9 mouse cellular contexts compared by ENCODE assay signal in genomic region chr14:74867076-74868042, GRCm38 (mm10).
DNase-seq lines count a peak whose midpoint lies in the region; ATAC-seq and TF ChIP-seq lines count a peak whose summit lies in the region.
"Had no signal": no experiment of that assay in that cellular context is flagged by ENCODE, and none has a peak within 500 bp of the region (broad histone marks: within the 10 kb centered on the region; RNA-seq: fewer than 3 reads in every experiment).

No protein-coding gene starts in this region.

- H3K4me2 ChIP-seq in kidney, embryonic 14.5 days (replicated peaks; ENCODE audit: low read depth, low read length): peak overlapping the region; percentile 17; the same call in 1 of the 2 replicates
- peak overlapping the region; percentile 42 for H3K4me2 ChIP-seq in hindbrain, embryonic 13.5 days
- H3K4me2 ChIP-seq in midbrain, postnatal 0 days (ENCODE audit: low read depth, low read length, poor library complexity, severe bottlenecking): peak overlapping the region; percentile 37

- no peaks in the 10 kb centered on the region for H3K9me3 ChIP-seq in kidney, embryonic 14.5 days (ENCODE audit: control insufficient read depth, low read length)
- no peaks in the 10 kb centered on the region for H3K9me3 ChIP-seq in forebrain, embryonic 10.5 days
- H3K9me3 ChIP-seq in hindbrain, embryonic 13.5 days: no peaks in the 10 kb centered on the region
- no peaks in the 10 kb centered on the region for H3K9me3 ChIP-seq in midbrain, postnatal 0 days (ENCODE audit: low read length)

- DNase-seq in kidney, adult 8-10 months: no peak
- peak; percentile 19 for DNase-seq in forebrain, embryonic 10.5 days (ENCODE audit: extremely low spot score, low spot score)
- no peak for DNase-seq in midbrain, postnatal 0 days (ENCODE audit: low spot score)
- DNase-seq in spleen, postnatal 4 days (ENCODE audit: low spot score in 2 of 2): no peak
- no peak for DNase-seq in right cerebral cortex, adult 18-20 months
- DNase-seq in c-Kit-positive CD71-positive TER-119-positive erythroid progenitor cells, embryonic 14.5 days (ENCODE audit: low spot score): no peak
- DNase-seq: thymus, postnatal 36 days had no signal

- peaks cover 47% of the 10 kb centered on the region for H3K4me1 ChIP-seq in kidney, embryonic 14.5 days (ENCODE audit: control insufficient read depth, insufficient read depth, low read length)
- H3K4me1 ChIP-seq in forebrain, embryonic 10.5 days: peaks cover 41% of the 10 kb centered on the region
- peaks cover 41% of the 10 kb centered on the region for H3K4me1 ChIP-seq in hindbrain, embryonic 13.5 days (replicated peaks)
- peaks cover 21% of the 10 kb centered on the region; the same call in 1 of the 2 replicates for H3K4me1 ChIP-seq in midbrain, postnatal 0 days (ENCODE audit: insufficient read depth, low read length)

- no peak for TF ChIP-seq CTCF in midbrain, postnatal 0 days (IDR thresholded peaks at IDR 0.05)

- H3K9ac ChIP-seq in kidney, embryonic 14.5 days (ENCODE audit: low read depth, low read length): peak overlapping the region; percentile 23; the same call in 1 of the 2 replicates
- peak overlapping the region; percentile 26; the same call in 1 of the 2 replicates for H3K9ac ChIP-seq in hindbrain, embryonic 13.5 days
- H3K9ac ChIP-seq in midbrain, postnatal 0 days (replicated peaks; ENCODE audit: low read length, poor library complexity, severe bottlenecking): 0 out of 2 replicates have a peak overlapping the region, but pooled peaks have one; percentile 39

- H3K27me3 ChIP-seq in kidney, embryonic 14.5 days (ENCODE audit: control insufficient read depth, insufficient read depth, low read length): no peaks in the 10 kb centered on the region
- H3K27me3 ChIP-seq in forebrain, embryonic 10.5 days (ENCODE audit: poor library complexity, severe bottlenecking): 0 out of 2 replicates have a peak, but pooled peaks cover 4% of the 10 kb centered on the region
- no peaks in the 10 kb centered on the region for H3K27me3 ChIP-seq in hindbrain, embryonic 13.5 days
- H3K27me3 ChIP-seq in midbrain, postnatal 0 days (ENCODE audit: insufficient read depth, low read length): no peaks in the 10 kb centered on the region

- H3K36me3 ChIP-seq in kidney, embryonic 14.5 days (ENCODE audit: control insufficient read depth, insufficient read depth, low read length): no peaks in the 10 kb centered on the region
- H3K36me3 ChIP-seq in forebrain, embryonic 10.5 days (replicated peaks): no peaks in the 10 kb centered on the region
- no peaks in the 10 kb centered on the region for H3K36me3 ChIP-seq in hindbrain, embryonic 13.5 days
- H3K36me3 ChIP-seq in midbrain, postnatal 0 days (ENCODE audit: insufficient read depth, low read length): no peaks in the 10 kb centered on the region

- 40% methylated on average over 20 of the region's 20 CpGs for WGBS in kidney, embryonic 14.5 days
- WGBS in forebrain, embryonic 10.5 days: 49% methylated on average over 20 of the region's 20 CpGs
- 26% methylated on average over 20 of the region's 20 CpGs for WGBS in hindbrain, embryonic 13.5 days
- 23% methylated on average over 20 of the region's 20 CpGs for WGBS in midbrain, postnatal 0 days

- no peak overlapping the region for H3K4me3 ChIP-seq in kidney, embryonic 14.5 days (ENCODE audit: low read length)
- peak overlapping the region; percentile 1; the same call in 1 of the 2 replicates for H3K4me3 ChIP-seq in forebrain, embryonic 10.5 days
- H3K4me3 ChIP-seq in hindbrain, embryonic 13.5 days: 0 out of 2 replicates have a peak overlapping the region, but pooled peaks have one; percentile 11
- 0 out of 2 replicates have a peak overlapping the region, but pooled peaks have one; percentile 9 for H3K4me3 ChIP-seq in midbrain, postnatal 0 days (ENCODE audit: low read depth, low read length)

- no peak for ATAC-seq in kidney, embryonic 14.5 days (ENCODE audit: low FRiP score, low TSS enrichment)
- 0 out of 2 replicates have a peak, but pooled peaks have one; percentile 44 for ATAC-seq in hindbrain, embryonic 13.5 days (ENCODE audit: low FRiP score)
- ATAC-seq in midbrain, postnatal 0 days (ENCODE audit: low FRiP score): no peak

- peak overlapping the region; percentile 37; the same call in 1 of the 2 replicates for H3K27ac ChIP-seq in kidney, embryonic 14.5 days (ENCODE audit: low read depth, low read length)
- H3K27ac ChIP-seq in forebrain, embryonic 10.5 days: peak overlapping the region; percentile 36; the same call in 1 of the 2 replicates
- H3K27ac ChIP-seq in hindbrain, embryonic 13.5 days: peak overlapping the region; percentile 35; the same call in 1 of the 2 replicates
- no peak overlapping the region for H3K27ac ChIP-seq in midbrain, postnatal 0 days (ENCODE audit: low read depth, low read length)
